Mouse (Mus musculus) erythroid progenitor cell, adult 5-6 weeks (primary cell): ENCODE results near the gene Olfr195. TPM values are rescaled to one million over a fixed set of nuclear protein-coding genes. Genes with fewer than 3 reads are reported as not detected.
"Not testable (repeated sequence)": the region's sequence is repeated elsewhere in the genome, so short reads cannot be mapped to it uniquely, and the experiment has no call there.

Experiments used
- ATAC-seq: replicated peaks from 2 replicates; pipeline ENCODE4 v1.8.0; 2016; ENCODE audit warnings: moderate number of reproducible peaks, mild to moderate bottlenecking, moderate TSS enrichment, inconsistent platforms; ENCODE audit not compliant: poor library complexity, low FRiP score, severe bottlenecking
- total RNA-seq, 2 experiments: library from RNA; stranded (forward) in 1 of 2; stranded (reverse) in 1 of 2; fragments of 150-400 nt in 1 of 2; fragments of 186-747, 209-891 nt in 1 of 2; gene quantifications; 2 replicates each; pipeline versions ENCODE4 v1.2.3 to v1.2.4; 2015 to 2017; ENCODE audit warnings: low replicate concordance in 2 of 2

The Olfr195 gene
- total RNA-seq (2015; ENCODE audit: low replicate concordance) (not detected in 2 replicates), total RNA-seq (2017; ENCODE audit: low replicate concordance) (not detected in 2 replicates)

DNA sequence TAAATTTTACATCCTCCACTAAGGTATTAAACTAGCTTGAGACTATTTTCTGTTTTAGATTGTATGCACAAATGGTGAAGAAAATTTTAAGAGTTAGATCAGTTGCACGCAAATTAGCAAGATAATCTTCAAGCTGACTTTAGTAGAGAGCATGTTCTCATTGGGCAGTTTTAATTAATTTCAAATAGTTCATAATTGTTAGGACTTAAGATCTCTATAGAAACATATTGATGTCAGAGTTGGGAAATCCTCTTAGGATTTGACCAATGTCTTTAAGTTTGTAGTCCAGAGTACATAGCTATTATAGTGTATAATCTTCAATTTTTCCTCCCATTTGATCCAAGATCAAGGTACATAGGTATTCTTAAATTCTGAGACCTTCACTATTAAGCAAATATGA lies at the start of gene Olfr195:
TSS of gene Olfr195 (plus strand) at position 301 of the 400 bp plus-strand sequence.
- ATAC-seq, result no peak

DNA sequence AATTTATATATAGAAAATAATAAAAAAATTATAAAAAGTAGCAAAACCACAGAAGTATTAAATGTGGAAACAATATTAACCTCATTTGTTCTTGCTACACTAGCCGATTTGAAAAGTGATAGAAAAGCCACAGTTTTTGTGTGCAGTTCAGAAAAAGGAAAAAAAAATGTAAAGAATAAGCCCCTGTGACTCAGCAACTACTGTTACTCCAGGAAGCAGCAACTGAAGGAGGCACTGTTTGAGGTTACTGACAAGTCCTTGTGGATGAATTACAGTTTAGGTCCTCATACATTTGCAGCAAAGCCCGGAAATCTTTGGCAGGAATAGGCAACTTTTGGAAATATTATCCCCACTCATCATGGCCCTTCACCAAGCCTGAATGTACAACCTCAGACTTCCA lies 41.5 kb upstream of the Olfr195 start:
- ATAC-seq, result no peak

GRCm38 (mm10) chr16:59108522-59108921 lies 38.3 kb upstream of the Olfr195 start:
- ATAC-seq, result not testable (repeated sequence)

DNA sequence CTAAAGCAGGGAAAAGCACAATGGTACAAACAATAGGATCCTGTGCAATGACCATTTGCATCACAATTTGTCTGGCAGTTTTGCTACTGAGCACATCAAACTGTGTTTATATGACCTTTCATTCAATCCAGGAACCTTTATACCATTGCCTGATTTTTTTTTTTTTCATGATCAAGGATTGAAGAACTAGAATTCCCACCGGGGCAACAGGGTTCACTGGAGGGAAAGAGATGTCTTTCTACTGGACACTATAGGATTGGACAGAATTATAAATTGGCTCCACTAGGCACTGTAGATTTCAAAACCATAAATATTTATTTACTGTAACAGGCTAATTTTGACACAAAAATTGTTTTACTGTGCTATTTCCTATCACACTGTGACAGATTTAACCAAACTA lies 35.1 kb upstream of the Olfr195 start, which contains the start of gene Olfr193:
TSS of gene Olfr193 (minus strand) at position 101 of the 400 bp plus-strand sequence.
- no peak for ATAC-seq

DNA sequence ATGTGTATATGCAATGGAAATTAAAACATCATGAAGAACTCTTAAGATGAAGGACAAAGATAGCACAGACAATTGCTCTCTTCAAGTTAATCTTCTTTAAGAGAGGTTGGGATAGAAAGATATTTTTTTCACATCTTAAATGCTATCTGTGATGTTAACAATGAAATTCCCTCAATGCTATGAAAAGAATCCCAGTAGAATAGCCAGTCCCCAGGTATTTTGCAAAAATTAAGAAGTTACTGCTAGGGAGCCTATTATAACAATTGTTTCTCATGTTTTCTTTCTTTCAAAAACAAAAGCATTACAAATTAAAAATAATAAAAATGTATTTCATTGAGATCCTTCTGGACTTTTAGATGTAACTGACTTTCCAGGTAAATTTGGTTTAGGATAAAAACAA lies 25.9 kb upstream of the Olfr195 start, which contains the start of gene Olfr194:
TSS of gene Olfr194 (minus strand) at position 101 of the 400 bp plus-strand sequence.
- ATAC-seq, result no peak

- ATAC-seq, result no peak
These were observed 16.1 kb upstream of the Olfr195 start for GRCm38 (mm10) chr16:59130740-59131139.

DNA sequence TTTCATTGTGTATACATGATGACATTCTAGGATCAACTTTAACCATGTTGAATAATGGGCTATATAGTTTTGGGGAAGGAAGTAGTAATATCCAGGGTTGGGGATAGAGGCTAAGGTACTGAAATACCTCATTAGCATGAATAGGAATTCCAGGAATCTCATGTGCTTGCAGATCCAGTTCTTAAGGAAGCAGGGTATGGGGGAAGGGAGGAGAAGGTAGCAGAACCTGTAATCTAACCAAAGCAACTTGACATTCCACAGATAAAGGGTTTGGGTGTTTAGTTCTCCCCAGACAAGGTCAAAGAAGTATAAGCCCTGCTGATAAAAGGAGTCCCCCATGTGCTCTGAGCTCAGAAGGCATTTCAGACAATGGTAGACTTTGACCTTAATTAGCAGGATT lies 5.7 kb upstream of the Olfr195 start:
- no peak for ATAC-seq

DNA sequence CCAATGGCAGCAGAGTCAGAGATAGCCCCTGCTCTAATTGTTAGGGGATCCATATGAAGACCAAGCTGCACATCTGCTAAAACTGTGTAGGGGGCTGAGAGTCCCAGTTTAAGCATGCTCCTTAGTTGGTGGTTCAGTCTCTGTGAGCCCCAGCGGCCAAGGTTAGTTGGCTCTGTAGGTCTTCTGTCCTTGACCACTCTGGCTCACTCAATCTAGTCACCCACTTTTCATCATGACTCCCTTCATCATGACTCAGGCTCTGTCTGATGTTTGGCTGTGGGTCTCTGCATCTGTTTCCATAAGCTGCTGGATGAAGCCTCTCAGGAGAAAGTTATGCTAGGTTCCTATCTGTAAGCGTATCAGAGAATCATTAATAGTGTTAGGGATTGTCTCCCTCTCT lies 5.2 kb downstream of the Olfr195 start:
- no peak for ATAC-seq

- no peak for ATAC-seq
These were observed 23.5 kb downstream of the Olfr195 start, which contains the start of gene Olfr196 for GRCm38 (mm10) chr16:59170354-59170753. Olfr196 (minus strand) TSS chr16:59170454.

Other genes with a start within 250 kb of the Olfr195 start
- not detected in 2 replicates for gene Olfr181, start 218.3 kb upstream of the Olfr195 start, total RNA-seq (2015; ENCODE audit: low replicate concordance)
- not detected in 2 replicates for gene Olfr181, start 218.3 kb upstream of the Olfr195 start, total RNA-seq (2017; ENCODE audit: low replicate concordance)
- not detected in 2 replicates for gene Olfr180, start 217.7 kb upstream of the Olfr195 start, total RNA-seq (2015; ENCODE audit: low replicate concordance)
- not detected in 2 replicates for gene Olfr180, start 217.7 kb upstream of the Olfr195 start, total RNA-seq (2017; ENCODE audit: low replicate concordance)
- not detected in 2 replicates for gene Olfr183, start 151.7 kb upstream of the Olfr195 start, total RNA-seq (2015; ENCODE audit: low replicate concordance)
- gene Olfr183, start 151.7 kb upstream of the Olfr195 start, total RNA-seq (2017; ENCODE audit: low replicate concordance), result not detected in 2 replicates
- not detected in 2 replicates for gene Olfr186, start 116.8 kb upstream of the Olfr195 start, total RNA-seq (2015; ENCODE audit: low replicate concordance)
- gene Olfr186, start 116.8 kb upstream of the Olfr195 start, total RNA-seq (2017; ENCODE audit: low replicate concordance), result not detected in 2 replicates
- gene Olfr187, start 107.3 kb upstream of the Olfr195 start, total RNA-seq (2015; ENCODE audit: low replicate concordance), result not detected in 2 replicates
- gene Olfr187, start 107.3 kb upstream of the Olfr195 start, total RNA-seq (2017; ENCODE audit: low replicate concordance), result not detected in 2 replicates
- not detected in 2 replicates for gene Olfr190, start 69.0 kb upstream of the Olfr195 start, total RNA-seq (2015; ENCODE audit: low replicate concordance)
- gene Olfr190, start 69.0 kb upstream of the Olfr195 start, total RNA-seq (2017; ENCODE audit: low replicate concordance), result not detected in 2 replicates
- gene Olfr191, start 57.2 kb upstream of the Olfr195 start, total RNA-seq (2015; ENCODE audit: low replicate concordance), result not detected in 2 replicates
- not detected in 2 replicates for gene Olfr191, start 57.2 kb upstream of the Olfr195 start, total RNA-seq (2017; ENCODE audit: low replicate concordance)
- not detected in 2 replicates for gene Olfr193, start 35.2 kb upstream of the Olfr195 start, total RNA-seq (2015; ENCODE audit: low replicate concordance)
- not detected in 2 replicates for gene Olfr193, start 35.2 kb upstream of the Olfr195 start, total RNA-seq (2017; ENCODE audit: low replicate concordance)
- gene Olfr194, start 26.0 kb upstream of the Olfr195 start, total RNA-seq (2015; ENCODE audit: low replicate concordance), result not detected in 2 replicates
- gene Olfr194, start 26.0 kb upstream of the Olfr195 start, total RNA-seq (2017; ENCODE audit: low replicate concordance), result not detected in 2 replicates
- gene Olfr196, start 23.4 kb downstream of the Olfr195 start, total RNA-seq (2015; ENCODE audit: low replicate concordance), result not detected in 2 replicates
- not detected in 2 replicates for gene Olfr196, start 23.4 kb downstream of the Olfr195 start, total RNA-seq (2017; ENCODE audit: low replicate concordance)
- not detected in 2 replicates for gene Olfr198, start 56.5 kb downstream of the Olfr195 start, total RNA-seq (2015; ENCODE audit: low replicate concordance)
- gene Olfr198, start 56.5 kb downstream of the Olfr195 start, total RNA-seq (2017; ENCODE audit: low replicate concordance), result not detected in 2 replicates
- gene Olfr199, start 72.7 kb downstream of the Olfr195 start, total RNA-seq (2015; ENCODE audit: low replicate concordance), result not detected in 2 replicates
- gene Olfr199, start 72.7 kb downstream of the Olfr195 start, total RNA-seq (2017; ENCODE audit: low replicate concordance), result not detected in 2 replicates
- gene Olfr201, start 125.6 kb downstream of the Olfr195 start, total RNA-seq (2015; ENCODE audit: low replicate concordance), result not detected in 2 replicates
- gene Olfr201, start 125.6 kb downstream of the Olfr195 start, total RNA-seq (2017; ENCODE audit: low replicate concordance), result not detected in 2 replicates
- not detected in 2 replicates for gene Olfr202, start 139.7 kb downstream of the Olfr195 start, total RNA-seq (2015; ENCODE audit: low replicate concordance)
- not detected in 2 replicates for gene Olfr202, start 139.7 kb downstream of the Olfr195 start, total RNA-seq (2017; ENCODE audit: low replicate concordance)
- not detected in 2 replicates for gene Olfr203, start 151.8 kb downstream of the Olfr195 start, total RNA-seq (2015; ENCODE audit: low replicate concordance)
- not detected in 2 replicates for gene Olfr203, start 151.8 kb downstream of the Olfr195 start, total RNA-seq (2017; ENCODE audit: low replicate concordance)
- gene Olfr204, start 171.2 kb downstream of the Olfr195 start, total RNA-seq (2015; ENCODE audit: low replicate concordance), result not detected in 2 replicates
- not detected in 2 replicates for gene Olfr204, start 171.2 kb downstream of the Olfr195 start, total RNA-seq (2017; ENCODE audit: low replicate concordance)
- gene Olfr205, start 184.1 kb downstream of the Olfr195 start, total RNA-seq (2015; ENCODE audit: low replicate concordance), result not detected in 2 replicates
- gene Olfr205, start 184.1 kb downstream of the Olfr195 start, total RNA-seq (2017; ENCODE audit: low replicate concordance), result not detected in 2 replicates
- not detected in 2 replicates for gene Olfr206, start 202.2 kb downstream of the Olfr195 start, total RNA-seq (2015; ENCODE audit: low replicate concordance)
- not detected in 2 replicates for gene Olfr206, start 202.2 kb downstream of the Olfr195 start, total RNA-seq (2017; ENCODE audit: low replicate concordance)
- not detected in 2 replicates for gene Olfr209, start 216.9 kb downstream of the Olfr195 start, total RNA-seq (2015; ENCODE audit: low replicate concordance)
- not detected in 2 replicates for gene Olfr209, start 216.9 kb downstream of the Olfr195 start, total RNA-seq (2017; ENCODE audit: low replicate concordance)